Mouse (Mus musculus): ENCODE measurements around the gene Fam118a. TPM values are rescaled to one million over a fixed set of nuclear protein-coding genes. Genes with fewer than 3 reads are reported as not detected.
"Not testable (repeated sequence)": the region's sequence is repeated elsewhere in the genome, so short reads cannot be mapped to it uniquely, and the experiment has no call there.

Fam118a gene
- 24.2 and 24.5 TPM in 2 replicates for polyA plus RNA-seq (2016; fragmentation: Nextera tagmentation; extraction: Ambion mirVana)

- ATAC-seq (ENCODE audit: insufficient number of reproducible peaks, insufficient read depth, low FRiP score, low TSS enrichment), result not testable (repeated sequence)
- WGBS, result 46% methylated on average over 1 of the region's 1 CpGs
Observed at GRCm38 (mm10) chr15:85028648-85029047, at the start of gene Fam118a. TSS of gene Fam118a (plus strand) at chr15:85028948.

GRCm38 (mm10) chr15:84981609-84982313 lies 47.0 kb upstream of the Fam118a start:
- peaks cover 6% of the 10 kb centered on the region for H3K4me1 ChIP-seq
- 82% methylated on average over 9 of the region's 9 CpGs for WGBS
- no peak overlapping the region for H3K9ac ChIP-seq
- no peak for ATAC-seq (ENCODE audit: insufficient number of reproducible peaks, insufficient read depth, low FRiP score, low TSS enrichment)
- no peaks in the 10 kb centered on the region for H3K9me3 ChIP-seq
- H3K4me2 ChIP-seq (replicated peaks), result no peak overlapping the region
- no peaks in the 10 kb centered on the region for H3K27me3 ChIP-seq
- H3K36me3 ChIP-seq, result no peaks in the 10 kb centered on the region
- H3K4me3 ChIP-seq, result no peak overlapping the region
- no peak overlapping the region for H3K27ac ChIP-seq

More at GRCm38 (mm10) chr15:85028648-85029047, at the start of gene Fam118a:
- H3K27me3 ChIP-seq; H3K27ac ChIP-seq; H3K4me3 ChIP-seq; H3K9me3 ChIP-seq; H3K9ac ChIP-seq; H3K36me3 ChIP-seq; H3K4me2 ChIP-seq (replicated peaks); H3K4me1 ChIP-seq: not testable (repeated sequence)

GRCm38 (mm10) chr15:84982888-84983287 lies 45.9 kb upstream of the Fam118a start:
- no peak overlapping the region for H3K4me3 ChIP-seq
- H3K36me3 ChIP-seq, result no peaks in the 10 kb centered on the region
- 77% methylated on average over 3 of the region's 3 CpGs for WGBS
- no peak overlapping the region for H3K9ac ChIP-seq
- ATAC-seq (ENCODE audit: insufficient number of reproducible peaks, insufficient read depth, low FRiP score, low TSS enrichment), result no peak
- H3K27ac ChIP-seq, result no peak overlapping the region
- H3K27me3 ChIP-seq, result no peaks in the 10 kb centered on the region
- peaks cover 11% of the 10 kb centered on the region for H3K4me1 ChIP-seq
- no peak overlapping the region for H3K4me2 ChIP-seq (replicated peaks)
- no peaks in the 10 kb centered on the region for H3K9me3 ChIP-seq

DNA sequence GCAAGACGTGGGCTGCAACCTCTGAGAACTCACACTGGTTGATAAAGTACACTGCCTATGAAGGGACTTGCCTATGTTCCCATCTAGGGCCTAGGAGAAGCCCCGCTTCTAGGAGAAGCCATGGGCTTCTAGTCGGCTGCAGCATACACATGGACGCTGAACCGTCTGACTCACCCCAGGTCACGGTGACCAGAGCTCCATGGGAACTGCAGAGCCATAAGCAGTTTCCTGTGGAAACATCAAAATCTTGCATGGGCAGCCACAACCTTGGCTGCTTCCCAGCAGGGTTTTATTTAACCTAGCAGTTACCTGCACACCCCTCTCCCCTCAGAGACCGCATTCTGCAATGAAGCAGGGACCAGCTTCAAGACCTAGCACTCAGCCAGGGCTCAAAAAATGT lies 45.0 kb upstream of the Fam118a start:
- Histone ChIP-seq H3K4me3 (no peak overlapping the region), H3K36me3 (no peaks in the 10 kb centered on the region), H3K27ac (no peak overlapping the region), H3K4me2 (replicated peaks) (no peak overlapping the region), H3K27me3 (no peaks in the 10 kb centered on the region), H3K9ac (no peak overlapping the region), H3K9me3 (no peaks in the 10 kb centered on the region), H3K4me1 (peaks cover 16% of the 10 kb centered on the region)
- WGBS, result 87% methylated on average over 7 of the region's 7 CpGs
- ATAC-seq (ENCODE audit: insufficient number of reproducible peaks, insufficient read depth, low FRiP score, low TSS enrichment), result no peak

DNA sequence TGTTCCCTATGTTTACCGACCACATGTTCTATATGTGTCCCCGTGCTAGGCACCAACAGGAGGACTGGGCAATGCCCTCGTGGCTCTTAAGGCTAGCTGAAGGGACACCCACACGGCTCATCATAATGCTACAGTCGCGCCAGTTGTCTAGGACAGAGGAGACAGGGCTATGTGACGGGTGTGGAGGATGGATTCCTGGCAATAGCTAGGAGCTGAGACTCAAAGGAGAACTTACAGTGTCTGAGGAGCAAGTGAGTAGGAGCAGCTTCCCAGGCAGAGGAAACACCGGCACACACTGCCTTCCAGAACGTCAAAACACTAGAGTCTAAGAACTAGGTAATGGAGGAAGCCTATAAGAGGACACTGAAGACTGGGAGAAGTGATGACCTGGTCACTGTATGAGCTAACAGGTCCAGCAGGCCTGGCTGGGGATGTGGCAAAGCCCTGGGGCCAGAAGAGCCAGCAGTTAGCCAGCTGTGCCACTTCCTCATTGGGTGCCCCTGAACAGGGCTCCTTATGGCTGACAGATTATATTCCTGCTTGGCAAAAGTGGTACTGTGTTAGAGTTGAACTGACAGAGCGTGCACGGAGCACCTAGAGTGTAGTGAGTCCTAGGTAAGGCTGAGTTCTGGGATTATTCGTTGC lies 43.1 kb upstream of the Fam118a start:
- Histone ChIP-seq H3K4me3 (no peak overlapping the region), H3K9ac (no peak overlapping the region), H3K27me3 (no peaks in the 10 kb centered on the region), H3K27ac (no peak overlapping the region), H3K36me3 (no peaks in the 10 kb centered on the region), H3K4me2 (replicated peaks) (no peak overlapping the region), H3K4me1 (peaks cover 19% of the 10 kb centered on the region), H3K9me3 (no peaks in the 10 kb centered on the region)
- 88% methylated on average over 12 of the region's 12 CpGs for WGBS
- no peak for ATAC-seq (ENCODE audit: insufficient number of reproducible peaks, insufficient read depth, low FRiP score, low TSS enrichment)

DNA sequence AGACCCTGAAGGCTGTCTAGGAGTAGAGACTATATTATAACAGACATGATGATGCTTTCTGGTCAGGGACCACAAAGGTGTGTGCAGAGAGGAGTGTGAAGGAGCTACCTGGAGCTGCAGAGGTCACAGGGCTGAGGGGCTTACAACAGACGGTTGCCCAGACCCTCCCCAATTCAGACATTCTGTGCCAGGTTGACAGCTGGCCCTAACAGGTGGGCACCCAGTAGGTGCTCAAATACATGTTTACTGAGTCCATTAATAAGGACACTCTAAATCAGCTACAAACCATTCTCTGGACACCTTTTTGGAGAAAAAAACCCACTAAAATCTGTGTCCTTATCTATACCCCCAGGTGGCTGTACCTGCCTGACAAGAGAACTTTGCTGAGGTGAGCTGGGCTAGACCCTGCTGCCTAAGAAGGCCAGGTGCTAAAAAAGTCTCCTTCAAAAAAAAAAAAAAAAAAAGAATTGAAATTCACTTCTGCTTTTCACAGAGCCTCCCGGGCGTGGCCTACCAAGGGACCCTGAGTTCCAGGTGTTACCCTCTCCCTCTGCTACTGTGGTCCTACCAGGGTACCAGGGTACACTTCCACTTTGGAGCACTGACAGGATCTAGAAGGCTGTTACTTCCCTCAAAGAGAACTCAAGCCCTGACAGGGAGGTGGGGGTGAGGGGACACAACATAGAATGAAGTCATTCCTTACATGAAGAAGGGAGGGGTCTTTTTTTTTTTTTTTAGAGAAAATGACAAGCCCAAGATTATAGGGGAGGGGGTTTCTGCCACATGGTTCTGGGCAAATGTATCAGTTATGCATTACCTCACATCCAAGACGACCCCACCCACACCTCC lies 42.4 kb upstream of the Fam118a start:
- no peak for ATAC-seq (ENCODE audit: insufficient number of reproducible peaks, insufficient read depth, low FRiP score, low TSS enrichment)
- peaks cover 19% of the 10 kb centered on the region for H3K4me1 ChIP-seq
- peak overlapping the region; percentile 94; the same call in 1 of the 2 replicates for H3K9ac ChIP-seq
- no peaks in the 10 kb centered on the region for H3K9me3 ChIP-seq
- 70% methylated on average over 4 of the region's 4 CpGs for WGBS
- H3K4me3 ChIP-seq, result peak overlapping the region; percentile 84
- no peaks in the 10 kb centered on the region for H3K27me3 ChIP-seq
- H3K4me2 ChIP-seq (replicated peaks), result peak overlapping the region; percentile 88
- no peaks in the 10 kb centered on the region for H3K36me3 ChIP-seq
- no peak overlapping the region for H3K27ac ChIP-seq

DNA sequence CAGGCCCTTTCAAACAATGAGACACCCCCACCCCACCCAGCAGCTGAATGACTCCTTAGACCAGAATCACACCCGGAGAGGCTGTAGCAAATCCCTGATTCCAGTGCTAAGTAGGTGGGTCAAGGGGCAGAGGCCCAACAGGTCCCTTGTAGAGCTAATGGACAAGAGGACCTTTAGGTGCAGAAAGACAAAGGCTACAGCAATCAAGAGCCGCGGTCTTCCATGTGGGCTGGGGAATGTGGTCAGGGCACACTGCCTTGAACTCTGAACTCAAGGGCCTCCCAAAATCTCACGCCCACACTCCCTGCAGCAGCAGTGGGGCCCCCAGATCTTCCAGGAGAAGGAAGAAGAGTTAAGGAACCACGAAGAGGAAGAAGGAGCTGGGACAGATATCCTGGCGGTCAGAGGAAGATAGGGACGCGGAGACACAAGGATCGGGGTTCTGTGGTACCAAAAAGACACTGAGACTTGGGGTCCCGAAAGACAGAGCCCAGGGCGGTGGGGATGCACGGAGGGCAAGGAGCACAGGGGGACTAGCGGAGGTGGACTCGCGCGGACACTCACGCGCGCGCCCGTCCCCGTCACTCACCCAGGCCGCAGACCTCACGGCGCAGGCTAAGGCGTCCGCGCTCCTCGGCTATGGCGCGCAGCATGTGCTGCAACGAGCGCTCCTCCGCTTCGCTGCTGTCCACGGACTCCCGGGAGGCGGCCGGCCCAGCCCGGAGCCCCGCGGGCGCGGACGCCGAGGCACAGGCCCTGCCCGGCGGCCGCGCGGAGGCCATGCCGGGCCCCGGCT lies 41.5 kb upstream of the Fam118a start:
- peak; percentile 70 for ATAC-seq (ENCODE audit: insufficient number of reproducible peaks, insufficient read depth, low FRiP score, low TSS enrichment)
- Histone ChIP-seq H3K27me3 (no peaks in the 10 kb centered on the region), H3K9ac (peak overlapping the region; percentile 94), H3K27ac (peak overlapping the region; percentile 36; the same call in 1 of the 2 replicates), H3K4me3 (peak overlapping the region; percentile 84), H3K4me1 (peaks cover 19% of the 10 kb centered on the region), H3K4me2 (replicated peaks) (peak overlapping the region; percentile 88), H3K9me3 (no peaks in the 10 kb centered on the region), H3K36me3 (no peaks in the 10 kb centered on the region)
- under 1% methylated on average over 53 of the region's 53 CpGs for WGBS

- Histone ChIP-seq H3K27me3 (no peaks in the 10 kb centered on the region), H3K36me3 (no peaks in the 10 kb centered on the region), H3K9ac (peak within 1 kb of the TSS; percentile 94), H3K4me2 (replicated peaks) (peak within 1 kb of the TSS; percentile 88), H3K9me3 (no peaks in the 10 kb centered on the region), H3K4me1 (peaks cover 19% of the 10 kb centered on the region), H3K4me3 (peak within 1 kb of the TSS; percentile 84), H3K27ac (peak within 1 kb of the TSS; percentile 36; the same call in 1 of the 2 replicates)
- WGBS, result under 1% methylated on average over 40 of the region's 59 CpGs
- ATAC-seq (ENCODE audit: insufficient number of reproducible peaks, insufficient read depth, low FRiP score, low TSS enrichment), result peak; percentile 70
Observed at GRCm38 (mm10) chr15:84987874-84988825, 40.6 kb upstream of the Fam118a start, which contains the start of gene 5031439G07Rik. TSS of gene 5031439G07Rik (minus strand) at chr15:84988551.

DNA sequence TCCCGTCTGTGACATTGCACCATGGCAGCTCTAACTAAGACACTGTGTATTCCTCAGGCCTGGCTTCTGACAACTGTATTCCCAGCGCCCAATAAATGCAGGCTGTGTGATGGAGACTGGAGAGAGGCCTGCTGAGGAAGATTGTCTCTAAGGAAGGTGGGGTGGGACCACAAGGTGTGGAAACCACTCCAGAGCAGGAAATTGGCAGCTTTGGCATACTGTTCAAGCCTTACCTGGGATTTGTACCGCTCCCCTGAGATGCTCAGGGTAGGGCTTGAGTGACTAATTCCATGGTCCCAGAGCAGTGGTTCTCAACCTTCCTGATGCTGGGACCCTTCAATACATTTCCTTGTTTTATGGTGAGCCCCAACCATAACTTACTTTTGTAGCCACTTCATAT lies 39.6 kb upstream of the Fam118a start:
- H3K27ac ChIP-seq, result no peak overlapping the region
- H3K36me3 ChIP-seq, result no peaks in the 10 kb centered on the region
- no peak overlapping the region for H3K9ac ChIP-seq
- 68% methylated on average over 3 of the region's 3 CpGs for WGBS
- ATAC-seq (ENCODE audit: insufficient number of reproducible peaks, insufficient read depth, low FRiP score, low TSS enrichment), result no peak
- no peak overlapping the region for H3K4me3 ChIP-seq
- no peaks in the 10 kb centered on the region for H3K9me3 ChIP-seq
- H3K27me3 ChIP-seq, result no peaks in the 10 kb centered on the region
- H3K4me1 ChIP-seq, result peaks cover 19% of the 10 kb centered on the region
- no peak overlapping the region for H3K4me2 ChIP-seq (replicated peaks)

DNA sequence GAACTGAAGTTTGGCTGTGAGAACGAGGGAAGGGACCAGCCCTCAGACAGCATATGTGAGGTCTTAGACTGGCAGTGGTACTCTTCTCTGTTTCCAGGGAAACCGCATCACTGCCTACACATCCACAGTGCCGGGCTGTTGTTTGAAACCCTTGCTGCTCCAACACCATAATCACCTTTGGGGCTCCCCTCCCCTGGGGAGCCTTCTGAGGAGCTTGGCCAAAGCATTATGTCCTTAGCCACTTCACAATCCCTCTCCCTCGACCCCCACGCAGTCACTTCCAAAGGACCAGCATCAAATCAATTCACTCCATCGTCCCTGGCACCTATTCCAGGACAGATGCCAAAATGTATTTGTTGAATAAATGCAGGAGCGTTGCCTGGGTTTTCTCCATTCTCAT lies 39.0 kb upstream of the Fam118a start:
- no peak overlapping the region for H3K27ac ChIP-seq
- H3K9ac ChIP-seq, result no peak overlapping the region
- no peaks in the 10 kb centered on the region for H3K36me3 ChIP-seq
- no peak for ATAC-seq (ENCODE audit: insufficient number of reproducible peaks, insufficient read depth, low FRiP score, low TSS enrichment)
- no peak overlapping the region for H3K4me3 ChIP-seq
- peaks cover 19% of the 10 kb centered on the region for H3K4me1 ChIP-seq
- H3K9me3 ChIP-seq, result no peaks in the 10 kb centered on the region
- H3K27me3 ChIP-seq, result no peaks in the 10 kb centered on the region
- WGBS, result 75% methylated on average over 7 of the region's 7 CpGs
- no peak overlapping the region for H3K4me2 ChIP-seq (replicated peaks)

Data from embryonic facial prominence, embryonic 12.5 days (tissue).